Mouse (Mus musculus) G1E (cell line): ENCODE measurements around the gene 4930548H24Rik.

Experiments used
- CTCF ChIP-seq: IDR thresholded peaks from 2 replicates; pipeline ENCODE4 v1.5.1; 2012; ENCODE audit warnings: low read depth, low read length, inconsistent platforms, mixed read lengths
- GATA1 ChIP-seq: IDR thresholded peaks from 2 replicates; pipeline ENCODE4 v1.6.1; 2012; ENCODE audit warnings: borderline replicate concordance, low read length, inconsistent platforms, mixed read lengths
- POLR2AphosphoS5 ChIP-seq: IDR thresholded peaks from 2 replicates; pipeline ENCODE4 v1.6.1; 2012; ENCODE audit warnings: low read depth, low read length, inconsistent platforms; ENCODE audit not compliant: insufficient replicate concordance

GRCm38 (mm10) chr5:31451878-31452561, 33.5 kb upstream of the 4930548H24Rik start, which contains the start of gene Zfp512:
- TF ChIP-seq CTCF (no peak), GATA1 (no peak), POLR2AphosphoS5 (no peak)
